Mouse (Mus musculus) olfactory bulb, adult 2 months (tissue): ENCODE measurements around the gene Gp1bb.

ENCODE experiments used
- CTCF ChIP-seq: fragments of 200-500 bp; IDR thresholded peaks from 2 replicates; pipeline ENCODE4 v1.5.1; 2012; ENCODE audit warnings: low read depth, mild to moderate bottlenecking, low read length, moderate library complexity; ENCODE audit not compliant: insufficient read depth
- POLR2A ChIP-seq: fragments of 200-500 bp; IDR thresholded peaks from 2 replicates; pipeline ENCODE4 v1.6.1; 2012; ENCODE audit warnings: mild to moderate bottlenecking, low read depth, low read length, moderate library complexity; ENCODE audit not compliant: insufficient read depth

- TF ChIP-seq CTCF, result no peak
- TF ChIP-seq POLR2A, result no peak
These were observed 17.9 kb downstream of the Gp1bb start for GRCm38 (mm10) chr16:18604267-18604701.
